Mouse (Mus musculus): ENCODE data around the gene Notch1. TPM values are rescaled to one million over a fixed set of nuclear protein-coding genes. Genes with fewer than 3 reads are reported as not detected.
A peak's percentile ranks its signal among the peaks of the same experiment; 100 is the strongest.

Gene Notch1
- polyA plus RNA-seq, 1 experiment from 2014 or later: 13.7 TPM

DNA sequence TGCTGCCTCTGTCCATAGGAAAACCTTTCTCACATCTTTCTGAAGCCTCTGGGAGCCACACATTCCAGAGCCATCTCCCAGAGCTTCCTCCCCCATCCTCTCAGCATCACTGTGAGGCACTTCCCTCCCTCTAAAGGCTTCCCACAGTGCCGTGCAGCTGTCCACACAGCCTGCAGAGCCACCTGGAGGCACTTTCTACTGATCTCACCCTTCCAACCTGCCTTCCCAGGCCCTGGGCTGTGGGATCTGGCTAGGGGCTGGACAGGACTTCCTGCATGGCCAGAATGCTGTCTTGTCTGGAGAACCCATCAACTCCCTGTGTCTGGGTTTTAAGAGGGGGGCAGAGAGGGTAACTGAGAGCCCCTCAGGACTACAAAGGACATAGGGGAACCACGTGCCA, 31.0 kb upstream of the Notch1 start:
- Histone ChIP-seq H3K9me3 (no peaks in the 10 kb centered on the region), H3K27ac (peak overlapping the region; percentile 58), H3K4me3 (replicated peaks) (no peak overlapping the region), H3K27me3 (no peaks in the 10 kb centered on the region), H3K36me3 (no peaks in the 10 kb centered on the region), H3K9ac (replicated peaks) (no peak overlapping the region), H3K4me2 (no peak overlapping the region), H3K4me1 (replicated peaks) (peaks cover 14% of the 10 kb centered on the region)
- WGBS: 29% methylated on average over 2 of the region's 2 CpGs
- 0 out of 2 replicates have a peak, but pooled peaks have one; percentile 57 for ATAC-seq (ENCODE audit: insufficient number of reproducible peaks, insufficient read depth, low FRiP score, low TSS enrichment, low read depth)

DNA sequence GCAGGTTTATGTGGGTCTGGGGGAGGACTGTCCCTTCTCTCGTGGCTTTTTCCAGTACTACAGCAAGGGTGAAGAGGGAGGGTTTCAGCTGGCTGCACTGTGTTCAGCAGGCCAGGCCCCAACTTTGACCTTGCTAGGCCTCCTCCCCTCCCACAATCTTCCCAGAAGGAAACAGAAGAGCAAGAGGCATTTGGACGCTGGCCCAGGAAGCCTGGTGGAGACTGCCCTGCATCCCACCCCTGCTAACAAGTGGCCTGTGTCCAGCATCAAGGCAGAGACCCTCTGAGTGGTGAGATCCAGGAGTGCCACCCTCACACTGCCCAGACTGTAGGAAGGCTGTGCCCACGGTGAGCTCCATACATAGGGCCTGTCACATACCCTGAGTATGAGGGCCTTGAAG, 27.8 kb upstream of the Notch1 start:
- H3K27me3 ChIP-seq: no peaks in the 10 kb centered on the region
- H3K4me2 ChIP-seq: no peak overlapping the region
- H3K4me1 ChIP-seq (replicated peaks): peaks cover 40% of the 10 kb centered on the region
- H3K4me3 ChIP-seq (replicated peaks): no peak overlapping the region
- no peak for ATAC-seq (ENCODE audit: insufficient number of reproducible peaks, insufficient read depth, low FRiP score, low TSS enrichment, low read depth)
- no peaks in the 10 kb centered on the region for H3K9me3 ChIP-seq
- H3K36me3 ChIP-seq: no peaks in the 10 kb centered on the region
- H3K9ac ChIP-seq (replicated peaks): no peak overlapping the region
- WGBS: 76% methylated on average over 3 of the region's 3 CpGs
- no peak overlapping the region for H3K27ac ChIP-seq

DNA sequence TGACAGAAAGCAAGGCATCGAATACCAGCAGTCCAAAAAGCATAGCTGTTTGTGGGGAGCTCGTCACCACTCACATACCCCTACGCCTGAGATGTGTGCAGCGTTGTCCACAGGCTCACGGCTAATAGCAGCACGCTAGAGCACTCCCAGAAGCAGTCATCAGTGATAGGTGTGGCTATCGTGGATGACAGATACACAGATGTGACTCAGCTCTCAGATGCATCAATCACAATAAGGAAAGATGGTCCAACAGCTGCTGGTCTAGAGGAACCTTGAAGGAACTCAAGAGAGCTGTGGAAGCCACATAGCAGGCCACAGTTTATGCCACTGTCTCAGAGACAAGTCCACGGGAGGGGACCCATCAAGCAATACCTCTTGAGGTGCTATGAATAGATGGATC, 27.3 kb upstream of the Notch1 start:
- H3K36me3 ChIP-seq: no peaks in the 10 kb centered on the region
- H3K9ac ChIP-seq (replicated peaks): no peak overlapping the region
- no peak overlapping the region for H3K4me3 ChIP-seq (replicated peaks)
- 88% methylated on average over 8 of the region's 8 CpGs for WGBS
- H3K9me3 ChIP-seq: no peaks in the 10 kb centered on the region
- no peaks in the 10 kb centered on the region for H3K27me3 ChIP-seq
- H3K4me1 ChIP-seq (replicated peaks): peaks cover 40% of the 10 kb centered on the region
- no peak for ATAC-seq (ENCODE audit: insufficient number of reproducible peaks, insufficient read depth, low FRiP score, low TSS enrichment, low read depth)
- no peak overlapping the region for H3K4me2 ChIP-seq
- H3K27ac ChIP-seq: no peak overlapping the region

DNA sequence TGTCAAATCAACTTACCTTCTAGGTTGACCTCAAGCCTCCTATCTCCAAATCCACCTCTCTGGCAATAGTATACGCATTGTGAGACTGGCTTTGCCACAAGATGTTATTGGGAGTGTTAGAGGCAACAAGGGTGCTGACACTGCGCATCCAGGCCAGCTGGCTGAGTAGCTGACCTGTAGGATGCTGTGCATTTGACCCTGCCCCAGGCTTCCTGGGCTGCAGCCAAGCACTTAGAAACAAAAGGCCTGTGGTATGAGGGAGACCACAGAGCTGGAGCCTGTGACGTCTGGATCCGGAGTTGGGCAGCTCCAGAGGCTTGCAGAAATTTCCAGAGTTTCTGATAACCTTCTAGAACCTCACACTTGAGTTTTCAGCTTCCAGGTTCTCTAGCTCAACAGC, 26.7 kb upstream of the Notch1 start:
- H3K27ac ChIP-seq: no peak overlapping the region

DNA sequence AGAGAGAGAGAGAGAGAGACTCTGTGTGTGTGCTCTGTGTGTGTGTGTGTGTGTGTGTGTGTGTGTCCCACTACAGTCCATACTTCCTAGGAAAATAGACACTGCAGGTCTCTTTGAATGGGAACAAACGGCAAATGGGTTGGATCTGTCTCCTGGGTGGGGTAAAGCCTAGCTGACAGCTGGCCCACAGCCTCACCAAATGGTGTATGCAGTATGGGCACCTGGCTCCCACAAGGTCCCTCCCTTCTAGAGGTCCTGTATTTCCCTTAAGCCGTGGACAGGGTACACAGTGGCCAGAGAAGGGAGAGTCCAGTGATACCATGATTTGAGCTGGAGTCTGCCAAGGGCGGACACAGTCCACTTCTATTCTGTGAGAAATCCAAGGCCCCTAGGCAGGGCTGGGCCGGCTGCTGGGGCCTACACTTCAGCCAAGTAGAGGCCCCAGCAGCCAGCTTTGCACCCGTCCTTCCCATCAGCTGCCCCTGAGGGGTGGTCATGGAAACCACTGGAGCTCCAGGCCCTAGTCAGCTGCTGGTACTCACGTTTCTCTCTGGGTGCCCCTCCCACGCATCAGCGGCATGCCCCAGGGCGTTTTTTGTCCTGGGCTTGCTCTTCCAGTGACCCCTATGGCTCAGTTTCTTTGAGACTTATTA, 24.9 kb upstream of the Notch1 start:
- Histone ChIP-seq H3K27ac (peak overlapping the region; percentile 86), H3K4me1 (replicated peaks) (peaks cover 26% of the 10 kb centered on the region), H3K4me3 (replicated peaks) (no peak overlapping the region), H3K9me3 (no peaks in the 10 kb centered on the region), H3K9ac (replicated peaks) (no peak overlapping the region), H3K4me2 (no peak overlapping the region), H3K27me3 (no peaks in the 10 kb centered on the region), H3K36me3 (no peaks in the 10 kb centered on the region)
- 0 out of 2 replicates have a peak, but pooled peaks have one; percentile 32 for ATAC-seq (ENCODE audit: insufficient number of reproducible peaks, insufficient read depth, low FRiP score, low TSS enrichment, low read depth)
- whole genome bisulfite sequencing: 26% methylated on average over 9 of the region's 9 CpGs

More for the DNA sequence above, 26.7 kb upstream of the Notch1 start:
- Histone ChIP-seq H3K4me1 (replicated peaks) (peaks cover 38% of the 10 kb centered on the region), H3K9ac (replicated peaks) (no peak overlapping the region), H3K9me3 (no peaks in the 10 kb centered on the region), H3K27me3 (no peaks in the 10 kb centered on the region), H3K4me3 (replicated peaks) (no peak overlapping the region), H3K4me2 (no peak overlapping the region), H3K36me3 (no peaks in the 10 kb centered on the region)
- no peak for ATAC-seq (ENCODE audit: insufficient number of reproducible peaks, insufficient read depth, low FRiP score, low TSS enrichment, low read depth)
- 73% methylated on average over 4 of the region's 4 CpGs for WGBS

DNA sequence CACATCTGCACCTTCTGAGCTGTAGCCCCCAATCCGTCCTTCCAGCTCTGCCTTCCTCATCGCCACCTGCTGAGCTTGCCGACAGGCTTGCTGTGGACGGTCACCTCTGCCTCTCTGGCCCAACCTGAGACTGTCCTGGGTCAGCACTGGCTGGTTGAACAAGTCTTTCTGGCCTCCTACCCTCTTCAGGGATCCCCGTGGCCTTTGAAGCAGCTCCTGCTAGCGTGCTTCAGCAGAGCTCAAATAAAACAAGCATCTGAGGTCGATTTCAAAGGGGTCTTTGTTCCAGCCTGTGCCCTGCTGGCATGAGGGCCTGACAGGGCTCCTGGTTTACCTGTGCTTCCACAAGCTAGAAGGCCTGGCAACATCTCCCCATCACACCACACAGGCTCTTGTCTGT, 24.3 kb upstream of the Notch1 start:
- ATAC-seq (ENCODE audit: insufficient number of reproducible peaks, insufficient read depth, low FRiP score, low TSS enrichment, low read depth): no peak
- H3K4me1 ChIP-seq (replicated peaks): peaks cover 30% of the 10 kb centered on the region
- H3K27me3 ChIP-seq: no peaks in the 10 kb centered on the region
- H3K36me3 ChIP-seq: no peaks in the 10 kb centered on the region
- H3K27ac ChIP-seq: peak overlapping the region; percentile 86
- H3K4me3 ChIP-seq (replicated peaks): no peak overlapping the region
- H3K9me3 ChIP-seq: no peaks in the 10 kb centered on the region
- no peak overlapping the region for H3K4me2 ChIP-seq
- WGBS: 28% methylated on average over 7 of the region's 7 CpGs
- no peak overlapping the region for H3K9ac ChIP-seq (replicated peaks)

DNA sequence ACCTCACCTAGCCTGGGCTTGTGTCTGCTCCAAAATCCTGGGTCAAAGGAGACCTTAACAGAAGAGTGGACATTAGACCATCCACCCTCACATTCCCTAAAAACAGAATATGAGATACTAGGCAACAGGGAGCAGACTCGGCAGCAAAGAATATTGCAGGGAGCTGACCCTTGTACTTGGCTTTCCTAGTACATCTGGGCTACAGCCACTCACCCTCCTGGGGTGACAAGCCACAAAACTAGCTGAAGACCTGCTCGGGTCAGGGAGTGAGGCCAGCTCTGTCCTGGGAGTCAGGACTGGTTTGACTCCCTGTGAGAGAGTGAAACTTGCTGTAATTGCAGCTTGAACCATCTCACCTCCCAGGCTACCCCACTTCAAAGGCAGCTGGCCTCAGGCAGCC, 23.1 kb upstream of the Notch1 start:
- 30% methylated on average over 2 of the region's 2 CpGs for WGBS
- H3K4me2 ChIP-seq: no peak overlapping the region
- H3K36me3 ChIP-seq: no peaks in the 10 kb centered on the region
- no peaks in the 10 kb centered on the region for H3K27me3 ChIP-seq
- H3K4me1 ChIP-seq (replicated peaks): peaks cover 36% of the 10 kb centered on the region
- H3K9ac ChIP-seq (replicated peaks): no peak overlapping the region
- H3K4me3 ChIP-seq (replicated peaks): no peak overlapping the region
- no peaks in the 10 kb centered on the region for H3K9me3 ChIP-seq
- H3K27ac ChIP-seq: no peak overlapping the region
- ATAC-seq (ENCODE audit: insufficient number of reproducible peaks, insufficient read depth, low FRiP score, low TSS enrichment, low read depth): no peak

DNA sequence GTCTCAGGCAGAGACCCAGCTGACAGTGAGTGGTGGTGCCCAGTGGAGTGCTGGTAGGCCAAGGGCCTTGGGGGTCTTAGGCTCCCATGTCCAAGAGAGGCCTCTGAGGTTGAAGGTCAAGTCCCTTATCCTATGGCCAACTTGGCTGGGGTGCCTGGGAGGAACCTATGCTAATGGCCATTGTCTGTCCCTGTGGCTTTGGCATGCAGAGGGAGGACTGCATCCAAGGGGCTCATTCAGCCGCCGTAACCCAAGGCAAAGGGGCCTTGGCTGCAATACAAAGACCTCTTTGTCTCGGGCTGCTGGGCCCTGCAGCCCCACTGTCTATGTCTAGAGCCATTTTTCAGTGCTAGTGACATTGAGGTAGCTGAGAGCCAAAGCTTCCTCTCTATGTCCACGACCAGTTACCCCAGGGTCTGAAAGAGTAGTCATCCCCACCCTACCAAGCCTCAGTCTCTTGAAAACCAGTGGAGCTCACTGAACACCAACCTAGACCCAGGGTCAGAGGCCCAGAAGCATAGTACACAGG, 19.1 kb upstream of the Notch1 start:
- no peak for ATAC-seq (ENCODE audit: insufficient number of reproducible peaks, insufficient read depth, low FRiP score, low TSS enrichment, low read depth)
- H3K9me3 ChIP-seq: no peaks in the 10 kb centered on the region
- H3K27me3 ChIP-seq: no peaks in the 10 kb centered on the region
- H3K27ac ChIP-seq: peak overlapping the region; percentile 42; the same call in 1 of the 2 replicates
- no peaks in the 10 kb centered on the region for H3K36me3 ChIP-seq
- WGBS: 68% methylated on average over 4 of the region's 4 CpGs
- no peak overlapping the region for H3K4me2 ChIP-seq
- H3K9ac ChIP-seq (replicated peaks): no peak overlapping the region
- no peak overlapping the region for H3K4me3 ChIP-seq (replicated peaks)
- H3K4me1 ChIP-seq (replicated peaks): peaks cover 21% of the 10 kb centered on the region

DNA sequence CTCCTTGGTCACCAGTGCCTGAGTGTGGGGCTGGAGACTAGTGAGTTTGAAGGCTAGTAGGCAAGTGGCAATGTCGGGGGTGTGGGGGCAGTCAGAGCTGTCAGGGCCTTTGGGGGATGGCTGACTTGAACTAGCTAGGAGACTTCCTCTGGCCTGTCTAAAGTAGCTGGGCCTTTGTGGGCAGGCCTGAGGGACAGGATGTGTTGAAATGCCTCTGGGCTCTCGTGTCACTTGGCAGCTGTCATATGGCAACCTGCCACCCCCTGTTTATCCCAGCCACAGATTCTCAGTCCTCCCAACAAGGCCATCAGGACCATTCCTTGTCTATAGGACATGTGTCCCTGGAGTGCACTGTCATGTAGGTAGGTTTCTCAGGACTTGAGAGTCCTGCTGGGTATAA, 18.2 kb upstream of the Notch1 start:
- Histone ChIP-seq H3K4me1 (replicated peaks) (peaks cover 12% of the 10 kb centered on the region; the same call in 1 of the 2 replicates), H3K9ac (replicated peaks) (no peak overlapping the region), H3K4me2 (no peak overlapping the region), H3K4me3 (replicated peaks) (no peak overlapping the region), H3K36me3 (no peaks in the 10 kb centered on the region), H3K27ac (no peak overlapping the region), H3K27me3 (no peaks in the 10 kb centered on the region), H3K9me3 (no peaks in the 10 kb centered on the region)
- no peak for ATAC-seq (ENCODE audit: insufficient number of reproducible peaks, insufficient read depth, low FRiP score, low TSS enrichment, low read depth)
- WGBS: 79% methylated on average over 2 of the region's 2 CpGs

DNA sequence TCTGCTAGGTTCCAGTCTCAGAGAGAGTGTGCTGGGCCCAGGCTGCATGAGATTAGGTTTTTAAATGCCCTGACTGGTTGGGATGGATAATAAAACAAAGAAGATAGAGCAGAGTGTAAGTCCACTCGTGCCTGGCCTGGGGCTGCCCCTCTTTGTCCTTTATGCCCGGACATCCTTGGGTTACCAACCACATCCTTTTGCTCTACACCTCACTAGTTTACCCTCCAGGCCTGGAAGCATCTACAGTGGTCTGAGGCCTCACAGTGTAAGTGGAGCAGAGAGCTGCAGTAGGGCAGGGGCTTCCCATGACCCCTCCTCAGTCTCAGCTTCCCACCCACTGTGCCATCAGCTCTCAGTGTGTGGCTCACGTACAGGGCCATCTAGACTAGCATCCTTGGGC, 17.7 kb upstream of the Notch1 start:
- peaks cover 10% of the 10 kb centered on the region; the same call in 1 of the 2 replicates for H3K4me1 ChIP-seq (replicated peaks)
- H3K9me3 ChIP-seq: no peaks in the 10 kb centered on the region
- no peak overlapping the region for H3K27ac ChIP-seq
- no peak overlapping the region for H3K4me2 ChIP-seq
- H3K9ac ChIP-seq (replicated peaks): no peak overlapping the region
- H3K36me3 ChIP-seq: no peaks in the 10 kb centered on the region
- ATAC-seq (ENCODE audit: insufficient number of reproducible peaks, insufficient read depth, low FRiP score, low TSS enrichment, low read depth): no peak
- no peak overlapping the region for H3K4me3 ChIP-seq (replicated peaks)
- 73% methylated on average over 3 of the region's 3 CpGs for WGBS
- no peaks in the 10 kb centered on the region for H3K27me3 ChIP-seq

DNA sequence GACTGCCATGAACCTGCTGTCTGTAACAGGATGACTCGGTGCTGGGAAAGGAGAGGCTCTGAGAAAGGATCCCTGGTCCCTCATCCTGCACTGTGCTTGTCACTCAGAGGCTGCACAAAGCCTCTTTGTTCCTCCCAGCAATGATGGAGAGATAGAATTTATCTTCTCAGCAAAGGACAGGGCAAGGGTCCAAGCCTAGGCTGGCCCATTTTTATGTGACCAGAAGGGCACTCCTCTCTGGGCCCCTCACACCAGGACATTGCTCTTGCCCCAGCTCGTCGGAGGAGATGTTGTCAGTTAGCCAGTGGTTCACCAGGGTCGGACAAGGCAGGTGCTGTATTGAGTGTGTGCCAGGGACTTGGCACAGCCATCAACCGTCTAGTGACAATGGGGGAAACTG, 16.8 kb upstream of the Notch1 start:
- Histone ChIP-seq H3K9me3 (no peaks in the 10 kb centered on the region), H3K4me3 (replicated peaks) (no peak overlapping the region), H3K27ac (no peak overlapping the region), H3K4me1 (replicated peaks) (peaks cover 11% of the 10 kb centered on the region; the same call in 1 of the 2 replicates), H3K4me2 (no peak overlapping the region), H3K36me3 (no peaks in the 10 kb centered on the region), H3K27me3 (no peaks in the 10 kb centered on the region), H3K9ac (replicated peaks) (no peak overlapping the region)
- ATAC-seq (ENCODE audit: insufficient number of reproducible peaks, insufficient read depth, low FRiP score, low TSS enrichment, low read depth): no peak
- WGBS: 62% methylated on average over 5 of the region's 5 CpGs

DNA sequence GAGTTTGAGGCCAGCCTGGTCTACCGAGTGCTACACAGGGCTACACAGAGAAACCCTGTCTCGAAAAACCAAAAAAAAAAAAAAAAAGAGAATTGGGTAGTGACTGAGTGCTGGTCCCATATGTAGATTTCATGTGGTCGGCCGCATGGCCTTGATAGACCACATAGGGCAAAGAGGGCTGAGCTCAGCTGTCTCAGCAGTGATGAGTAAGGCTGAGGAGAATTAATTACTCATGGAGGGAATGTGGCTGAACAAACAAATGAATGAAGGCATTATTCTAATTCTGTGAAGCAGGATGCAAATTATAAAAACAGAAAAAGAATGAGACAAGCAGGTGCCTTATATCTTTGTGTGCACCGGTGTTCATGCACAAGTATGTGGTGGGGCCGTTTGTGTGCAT, 15.4 kb upstream of the Notch1 start:
- 91% methylated on average over 6 of the region's 6 CpGs for WGBS
- Histone ChIP-seq H3K9me3 (no peaks in the 10 kb centered on the region), H3K4me1 (replicated peaks) (peaks cover 24% of the 10 kb centered on the region), H3K4me3 (replicated peaks) (no peak overlapping the region), H3K9ac (replicated peaks) (no peak overlapping the region), H3K36me3 (no peaks in the 10 kb centered on the region), H3K27ac (no peak overlapping the region), H3K4me2 (no peak overlapping the region), H3K27me3 (no peaks in the 10 kb centered on the region)
- no peak for ATAC-seq (ENCODE audit: insufficient number of reproducible peaks, insufficient read depth, low FRiP score, low TSS enrichment, low read depth)
